Comparison of ENCODE assay signal across 10 mouse cellular contexts in the genomic region with DNA sequence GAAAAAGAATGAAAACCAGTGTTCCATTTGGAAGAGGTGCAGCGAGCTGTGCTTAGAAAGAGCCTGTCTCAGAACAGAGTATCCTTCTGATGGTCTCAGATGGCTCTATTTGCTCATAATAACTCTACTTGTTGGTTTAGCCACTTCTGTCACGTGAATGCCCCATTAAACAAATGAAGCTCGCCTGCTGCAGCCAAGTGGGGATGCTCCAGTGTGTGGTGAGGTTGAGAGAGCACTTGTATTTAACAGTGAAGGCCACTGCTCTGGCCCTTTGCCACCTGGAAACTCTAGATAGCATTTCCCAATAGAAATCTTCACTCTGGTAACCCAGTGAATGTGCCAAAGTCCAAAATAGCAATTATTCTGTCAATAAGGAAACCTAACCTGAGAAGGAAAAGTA.
DNase-seq lines count a peak whose midpoint lies in the region; ATAC-seq and TF ChIP-seq lines count a peak whose summit lies in the region.
"Had no signal": no experiment of that assay in that cellular context is flagged by ENCODE, and none has a peak within 500 bp of the region (broad histone marks: within the 10 kb centered on the region; RNA-seq: fewer than 3 reads in every experiment).

No protein-coding gene starts in this region.

- H3K27ac ChIP-seq in layer of hippocampus, adult 2 months = peak overlapping the region; percentile 68
- H3K27ac ChIP-seq in midbrain, embryonic 12.5 days (replicated peaks) = 0 out of 2 replicates have a peak overlapping the region, but pooled peaks have one; percentile 8
- H3K27ac ChIP-seq: heart, embryonic 10.5 days had no signal

- H3K9me3 ChIP-seq in midbrain, embryonic 12.5 days = no peaks in the 10 kb centered on the region
- H3K9me3 ChIP-seq: heart, embryonic 10.5 days had no signal

- no peak overlapping the region for H3K4me3 ChIP-seq in layer of hippocampus, adult 2 months
- H3K4me3 ChIP-seq in midbrain, embryonic 12.5 days = no peak overlapping the region
- H3K4me3 ChIP-seq: erythroblast, embryonic 14.5 days; heart, embryonic 10.5 days had no signal

- H3K4me2 ChIP-seq in midbrain, embryonic 12.5 days (replicated peaks) = no peak overlapping the region

- no peak for TF ChIP-seq CTCF in layer of hippocampus, adult 2 months (conservative IDR thresholded peaks at IDR 0.05)

- ATAC-seq in midbrain, embryonic 12.5 days (ENCODE audit: low FRiP score, low read depth) = no peak

- no peak overlapping the region for H3K9ac ChIP-seq in midbrain, embryonic 12.5 days (replicated peaks)

- peaks cover 22% of the 10 kb centered on the region for H3K4me1 ChIP-seq in midbrain, embryonic 12.5 days

- no peaks in the 10 kb centered on the region for H3K36me3 ChIP-seq in midbrain, embryonic 12.5 days
- H3K36me3 ChIP-seq: heart, embryonic 10.5 days had no signal

- no peaks in the 10 kb centered on the region for H3K27me3 ChIP-seq in midbrain, embryonic 12.5 days

- no peak for DNase-seq in layer of hippocampus, adult 2 months (ENCODE audit: low spot score in 2 of 2)
- DNase-seq in layer of hippocampus, adult 9-10 months (ENCODE audit: low spot score) = no peak
- DNase-seq in adrenal gland, postnatal 14 days = peak; percentile 68
- peak; percentile 3 for DNase-seq in cerebellum, adult 8-10 months
- DNase-seq in gastrocnemius, postnatal 4 days (ENCODE audit: low spot score in 2 of 2) = no peak
- no peak for DNase-seq in heart, postnatal 4 days
- DNase-seq in embryo, embryonic 9.5 days (ENCODE audit: extremely low spot score) = no peak

- WGBS in midbrain, embryonic 12.5 days = 50% methylated on average over 3 of the region's 3 CpGs

Comparison
In these comparisons a context has a peak if more than half of its experiments do, and no peak if none do; other contexts are left out.
1. DNase-seq: peak in adrenal gland, postnatal 14 days (single experiment) and cerebellum, adult 8-10 months (single experiment); none in layer of hippocampus, adult 2 months (0 of 2), layer of hippocampus, adult 9-10 months (single experiment), gastrocnemius, postnatal 4 days (0 of 2), heart, postnatal 4 days (single experiment) and embryo, embryonic 9.5 days (single experiment).